Mouse (Mus musculus) stomach, embryonic 14.5 days (tissue): ENCODE data around the gene Npm1. TPM values are rescaled to one million over a fixed set of nuclear protein-coding genes. Genes with fewer than 3 reads are reported as not detected.

Source experiments
- ATAC-seq: fragments of 200-750 bp; cut with Nextera tagmentation; 2 replicates; pipeline ENCODE4 v1.8.0; 2017; ENCODE audit warnings: low read depth, moderate TSS enrichment; ENCODE audit not compliant: insufficient number of reproducible peaks, insufficient read depth, low FRiP score
- H3K27ac ChIP-seq: fragments of 300-500 bp; sonication (generic); 2 replicates; pipeline ENCODE4 v1.5.1; 2014; ENCODE audit warnings: mild to moderate bottlenecking, low read length, moderate library complexity, mixed read lengths
- H3K27me3 ChIP-seq: fragments of 300-500 bp; sonication (generic); 2 replicates; pipeline ENCODE4 v1.6.1; 2014; ENCODE audit warnings: low read length, control low read depth, mixed read lengths; ENCODE audit not compliant: control insufficient read depth, insufficient read depth
- H3K36me3 ChIP-seq: fragments of 300-500 bp; sonication (generic); 2 replicates; pipeline ENCODE4 v1.6.1; 2014; ENCODE audit warnings: mild to moderate bottlenecking, control low read depth, low read length, moderate library complexity, mixed read lengths; ENCODE audit not compliant: control insufficient read depth, insufficient read depth
- H3K4me1 ChIP-seq: fragments of 300-500 bp; sonication (generic); 2 replicates; pipeline ENCODE4 v1.6.1; 2014; ENCODE audit warnings: low read length, control low read depth, mixed read lengths; ENCODE audit not compliant: control insufficient read depth, insufficient read depth
- H3K4me2 ChIP-seq: fragments of 300-500 bp; sonication (generic); replicated peaks from 2 replicates; pipeline ENCODE4 v1.6.1; 2014; ENCODE audit warnings: low read depth, low read length, control low read depth
- H3K4me3 ChIP-seq: fragments of 300-500 bp; sonication (generic); 2 replicates; pipeline ENCODE4 v1.5.1; 2014; ENCODE audit warnings: low read depth, low read length, control low read depth
- H3K9ac ChIP-seq: fragments of 300-500 bp; sonication (generic); replicated peaks from 2 replicates; pipeline ENCODE4 v1.6.1; 2014; ENCODE audit warnings: low read depth, mild to moderate bottlenecking, control low read depth, low read length, moderate library complexity, mixed read lengths
- H3K9me3 ChIP-seq: fragments of 300-500 bp; sonication (generic); 2 replicates; pipeline ENCODE4 v1.6.1; 2016; ENCODE audit warnings: low read depth, low read length, control low read depth; ENCODE audit not compliant: control insufficient read depth
- WGBS: fragments of 180-500 bp; shearing (Covaris S2); extraction: QIAGEN DNeasy Blood & Tissue Kit; methylation state at CpG from one replicate; pipeline ENCODE4 v1.1.7; 2014; 5-methylcytosine and 5-hydroxymethylcytosine counted together
- polyA plus RNA-seq: library from polyadenylated mRNA; unstranded; fragments of >200 nt; fragmentation: Nextera tagmentation; extraction: Ambion mirVana; gene quantifications from 2 replicates; pipeline ENCODE4 v1.2.1, GENCODE M21; 2014

Npm1 gene
- polyA plus RNA-seq, 1 experiment from 2014 or later, result 1,101 TPM

DNA sequence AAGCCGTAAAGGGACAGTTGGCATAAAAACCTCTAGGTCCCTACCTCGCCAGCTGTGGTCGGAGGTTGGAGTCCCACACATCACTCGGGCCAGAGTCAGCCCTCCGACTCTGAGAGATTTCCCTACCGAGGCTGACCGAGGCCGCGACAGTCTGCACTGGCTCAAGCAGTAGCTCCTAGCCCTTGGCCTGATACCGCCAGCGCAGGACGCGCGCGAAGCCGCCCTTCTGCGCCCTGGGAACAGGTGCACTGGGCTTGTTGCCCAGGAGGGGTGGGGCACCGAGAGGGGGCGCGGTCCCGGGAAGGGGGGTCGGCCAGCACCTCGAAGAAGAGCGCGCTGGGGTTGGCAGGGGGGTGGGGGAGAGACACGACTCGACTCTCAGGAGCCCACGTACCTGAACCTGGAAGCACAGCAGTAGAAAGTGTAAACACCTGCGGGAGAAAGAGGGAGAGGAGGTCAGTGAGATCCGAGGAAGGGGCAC is 16.3 kb downstream of the Npm1 start:
- Histone ChIP-seq H3K27ac (no peak overlapping the region), H3K9ac (peak overlapping the region; percentile 28; the same call in 1 of the 2 replicates), H3K4me2 (peak overlapping the region; percentile 92), H3K4me3 (peak overlapping the region; percentile 50), H3K9me3 (no peaks in the 10 kb centered on the region), H3K4me1 (peaks cover 12% of the 10 kb centered on the region; the same call in 1 of the 2 replicates), H3K27me3 (0 out of 2 replicates have a peak, but pooled peaks cover 3% of the 10 kb centered on the region), H3K36me3 (peaks cover 21% of the 10 kb centered on the region)
- WGBS, result 2% methylated on average over 30 of the region's 30 CpGs
- ATAC-seq, result no peak; the same call in 1 of the 2 replicates

DNA sequence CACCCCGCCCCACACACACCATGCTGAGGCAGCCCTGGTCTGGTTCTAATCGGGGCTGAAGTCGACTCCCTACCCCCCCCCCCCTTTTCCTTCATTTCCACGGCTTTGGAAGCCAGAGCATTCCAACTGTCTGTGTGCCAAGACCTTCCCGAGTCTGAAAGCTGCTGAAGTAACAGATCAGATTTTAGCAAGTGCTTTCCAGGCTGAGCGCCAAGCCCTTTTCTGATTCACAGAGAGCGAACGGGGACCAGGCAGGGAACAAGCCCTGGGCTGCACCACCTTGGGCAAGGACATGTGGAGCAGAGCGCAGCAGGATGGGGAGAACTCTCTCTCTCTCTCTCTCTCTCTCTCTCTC is 16.9 kb downstream of the Npm1 start:
- H3K27ac ChIP-seq, result no peak overlapping the region
- H3K36me3 ChIP-seq, result peaks cover 16% of the 10 kb centered on the region
- H3K27me3 ChIP-seq, result 0 out of 2 replicates have a peak, but pooled peaks cover 3% of the 10 kb centered on the region
- H3K9ac ChIP-seq, result no peak overlapping the region
- ATAC-seq, result 0 out of 2 replicates have a peak, but pooled peaks have one; percentile 12
- H3K9me3 ChIP-seq, result no peaks in the 10 kb centered on the region
- H3K4me2 ChIP-seq, result peak overlapping the region; percentile 92; the same call in 1 of the 2 replicates
- H3K4me1 ChIP-seq, result peaks cover 12% of the 10 kb centered on the region; the same call in 1 of the 2 replicates
- no peak overlapping the region for H3K4me3 ChIP-seq
- WGBS, result 3% methylated on average over 9 of the region's 9 CpGs

DNA sequence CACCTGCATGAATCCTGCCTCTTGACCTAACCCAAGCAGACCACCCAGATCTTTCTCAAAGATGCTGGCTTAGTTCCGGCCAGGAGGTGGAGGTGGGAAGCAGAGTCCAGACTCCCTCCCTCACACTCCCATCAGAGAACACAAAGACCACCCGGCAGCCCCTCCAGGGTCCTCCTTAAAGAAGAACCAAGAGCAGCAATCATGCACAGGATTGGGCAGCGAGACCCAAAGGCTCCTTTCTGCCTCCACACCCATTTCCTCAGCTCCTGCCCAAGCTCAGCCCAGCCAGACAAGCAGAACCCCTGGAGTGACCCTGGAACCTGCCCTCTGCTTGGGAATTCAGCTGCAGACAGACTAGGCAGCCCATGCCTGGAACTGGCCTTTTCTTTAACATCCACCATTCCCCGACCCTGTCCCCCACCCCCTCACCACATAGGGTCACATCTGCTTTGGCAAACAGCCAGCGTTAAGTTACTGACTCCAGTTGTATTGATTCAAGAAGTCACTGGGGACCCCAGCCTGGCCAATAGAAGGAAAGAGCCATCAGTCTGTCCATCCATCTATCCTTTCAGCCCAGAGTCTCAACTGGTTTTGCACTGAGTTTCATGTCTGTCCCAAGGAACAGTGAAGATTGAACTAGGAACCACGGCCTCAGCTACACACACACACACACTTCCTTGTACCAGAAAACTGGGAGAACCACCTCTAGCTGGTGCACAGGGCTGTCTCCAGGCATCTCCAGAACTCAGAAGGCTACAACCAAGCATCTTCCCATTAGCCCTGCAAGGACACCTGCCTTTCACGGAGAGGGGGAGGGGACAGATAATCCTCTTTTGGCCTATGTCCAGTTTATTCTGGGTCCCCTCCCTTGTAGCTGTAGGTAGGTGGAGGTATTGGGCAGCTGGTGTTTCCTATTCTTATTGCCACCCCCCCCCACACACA is 17.5 kb downstream of the Npm1 start:
- Histone ChIP-seq H3K9me3 (no peaks in the 10 kb centered on the region), H3K27ac (no peak overlapping the region), H3K27me3 (0 out of 2 replicates have a peak, but pooled peaks cover 3% of the 10 kb centered on the region), H3K4me2 (no peak overlapping the region; the same call in 1 of the 2 replicates), H3K4me3 (no peak overlapping the region), H3K9ac (no peak overlapping the region), H3K4me1 (peaks cover 12% of the 10 kb centered on the region; the same call in 1 of the 2 replicates), H3K36me3 (peaks cover 9% of the 10 kb centered on the region)
- no peak for ATAC-seq
- 27% methylated on average over 7 of the region's 7 CpGs for WGBS

DNA sequence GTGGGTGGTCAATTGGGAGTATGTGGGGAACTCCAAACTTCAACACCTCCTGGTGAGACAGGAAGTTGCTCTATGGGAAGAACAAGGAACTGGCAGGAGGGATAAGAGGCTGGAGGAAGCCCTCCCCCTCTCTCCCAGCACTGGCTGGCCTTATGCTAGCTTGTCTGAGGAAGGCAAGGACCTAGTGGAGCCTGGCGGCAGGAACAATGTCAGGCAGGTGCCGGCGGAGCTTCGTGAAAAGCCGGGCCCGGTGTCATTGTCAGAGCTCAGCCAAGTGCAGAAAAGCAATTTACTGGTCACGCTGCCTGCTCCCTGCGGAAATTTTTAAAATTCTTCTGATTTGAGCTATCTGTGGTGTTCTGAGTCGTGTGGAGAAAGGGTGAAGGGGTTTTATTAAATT is 19.1 kb downstream of the Npm1 start:
- Histone ChIP-seq H3K27me3 (0 out of 2 replicates have a peak, but pooled peaks cover 3% of the 10 kb centered on the region), H3K4me2 (no peak overlapping the region), H3K4me3 (no peak overlapping the region), H3K4me1 (peaks cover 12% of the 10 kb centered on the region; the same call in 1 of the 2 replicates), H3K36me3 (no peaks in the 10 kb centered on the region), H3K9me3 (no peaks in the 10 kb centered on the region), H3K27ac (no peak overlapping the region), H3K9ac (no peak overlapping the region)
- ATAC-seq, result no peak
- WGBS, result 34% methylated on average over 9 of the region's 9 CpGs

DNA sequence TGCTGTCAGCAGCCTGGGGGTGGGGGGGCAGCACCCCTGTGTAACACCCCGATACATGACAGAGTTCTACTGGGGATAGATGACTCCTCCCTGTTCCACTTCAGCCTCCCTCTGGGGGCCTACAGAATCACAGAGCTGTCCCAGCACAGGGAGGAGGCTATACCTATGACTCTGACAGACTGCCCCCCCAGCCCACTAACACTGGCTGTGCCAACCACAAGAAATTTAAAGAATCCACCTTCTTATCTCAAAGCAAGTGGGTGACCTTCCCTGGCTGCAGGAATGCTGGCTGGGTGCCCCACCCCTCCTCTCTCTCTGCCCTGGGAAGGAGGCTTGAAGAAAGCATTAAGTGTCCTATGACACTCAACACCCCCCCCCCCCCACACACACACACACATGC is 20.2 kb downstream of the Npm1 start:
- Histone ChIP-seq H3K36me3 (no peaks in the 10 kb centered on the region), H3K4me2 (no peak overlapping the region), H3K4me1 (peaks cover 12% of the 10 kb centered on the region; the same call in 1 of the 2 replicates), H3K27me3 (0 out of 2 replicates have a peak, but pooled peaks cover 3% of the 10 kb centered on the region), H3K4me3 (no peak overlapping the region), H3K9ac (no peak overlapping the region), H3K27ac (no peak overlapping the region), H3K9me3 (no peaks in the 10 kb centered on the region)
- ATAC-seq, result no peak
- 69% methylated on average over 1 of the region's 1 CpGs for WGBS

DNA sequence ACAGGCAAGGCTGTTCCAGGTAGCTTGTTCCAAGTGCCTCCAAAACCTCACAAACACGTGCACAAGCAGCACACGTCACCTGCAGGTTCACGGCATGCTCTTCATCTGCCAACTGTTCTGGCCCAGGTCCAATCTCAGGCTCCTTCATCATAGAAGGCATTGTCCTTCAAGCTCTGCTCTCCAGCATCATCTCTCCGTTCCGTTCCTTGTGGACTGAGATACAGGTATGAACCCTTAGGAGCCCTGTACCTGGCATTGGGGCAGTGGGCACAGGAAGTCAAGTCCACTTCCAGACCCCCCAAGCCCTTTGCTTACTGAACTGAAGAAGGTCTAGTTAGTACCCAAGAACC is 22.9 kb downstream of the Npm1 start:
- Histone ChIP-seq H3K27me3 (0 out of 2 replicates have a peak, but pooled peaks cover 3% of the 10 kb centered on the region), H3K36me3 (no peaks in the 10 kb centered on the region), H3K9ac (no peak overlapping the region), H3K9me3 (no peaks in the 10 kb centered on the region), H3K27ac (no peak overlapping the region), H3K4me1 (0 out of 2 replicates have a peak, but pooled peaks cover 6% of the 10 kb centered on the region), H3K4me2 (no peak overlapping the region), H3K4me3 (no peak overlapping the region)
- no peak for ATAC-seq
- 87% methylated on average over 5 of the region's 5 CpGs for WGBS

DNA sequence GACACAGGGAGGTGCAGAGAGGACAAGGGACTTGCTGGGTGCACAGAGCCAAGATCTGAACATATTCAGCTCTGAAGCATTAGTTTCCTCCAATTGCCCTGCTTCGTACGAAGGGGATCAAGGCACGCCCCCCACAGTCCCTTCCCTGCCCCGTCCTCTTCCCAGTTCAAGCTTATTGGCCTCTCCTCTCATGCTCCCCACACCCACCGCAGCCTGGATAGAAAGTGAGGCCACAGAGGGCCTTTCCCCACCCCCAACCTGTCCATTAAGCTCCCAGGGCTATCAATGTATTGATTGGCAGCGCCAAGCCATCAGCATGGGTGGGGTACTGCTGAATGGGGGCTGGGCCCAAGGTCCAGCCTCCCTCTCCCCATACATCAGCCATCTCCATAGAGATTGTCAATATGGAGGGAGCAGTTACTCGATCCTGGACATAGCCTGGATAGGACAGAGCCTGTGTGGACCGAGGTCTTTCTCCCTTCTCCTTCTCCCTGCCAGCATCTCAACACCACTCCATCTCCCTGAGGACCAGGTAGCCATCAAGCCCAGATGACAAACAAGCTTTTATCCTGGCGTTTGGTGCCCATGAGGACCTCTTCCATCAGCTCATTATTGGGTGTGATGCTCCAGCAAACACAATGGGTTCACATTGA is 23.4 kb downstream of the Npm1 start:
- Histone ChIP-seq H3K4me2 (no peak overlapping the region), H3K27ac (no peak overlapping the region), H3K4me1 (0 out of 2 replicates have a peak, but pooled peaks cover 5% of the 10 kb centered on the region), H3K9me3 (no peaks in the 10 kb centered on the region), H3K9ac (no peak overlapping the region), H3K36me3 (no peaks in the 10 kb centered on the region), H3K4me3 (no peak overlapping the region), H3K27me3 (0 out of 2 replicates have a peak, but pooled peaks cover 3% of the 10 kb centered on the region)
- WGBS, result 75% methylated on average over 9 of the region's 9 CpGs
- no peak for ATAC-seq

DNA sequence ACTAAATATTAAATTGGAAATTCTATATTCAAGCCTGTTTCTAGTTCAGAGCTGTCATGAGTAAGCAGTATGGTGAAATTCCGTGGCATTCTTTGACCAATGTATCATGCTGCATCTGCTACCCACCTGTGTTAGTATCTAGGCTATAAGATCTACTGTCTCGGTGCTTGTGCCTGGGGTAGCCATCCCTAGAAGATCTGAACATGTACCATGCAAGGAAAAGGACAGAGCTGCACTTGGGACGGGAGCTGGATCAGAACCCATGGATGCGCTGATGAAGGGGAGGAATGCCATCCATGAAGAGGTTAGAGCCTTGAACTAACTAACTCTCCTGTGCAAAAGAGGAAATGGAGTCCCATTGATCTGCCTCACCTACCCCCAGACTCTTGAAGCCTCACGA is 24.3 kb downstream of the Npm1 start:
- no peak overlapping the region for H3K9ac ChIP-seq
- H3K27ac ChIP-seq, result no peak overlapping the region
- ATAC-seq, result no peak
- no peak overlapping the region for H3K4me3 ChIP-seq
- no peaks in the 10 kb centered on the region for H3K36me3 ChIP-seq
- H3K4me1 ChIP-seq, result no peaks in the 10 kb centered on the region
- no peaks in the 10 kb centered on the region for H3K9me3 ChIP-seq
- no peaks in the 10 kb centered on the region for H3K27me3 ChIP-seq
- no peak overlapping the region for H3K4me2 ChIP-seq
- whole genome bisulfite sequencing, result 92% methylated on average over 5 of the region's 5 CpGs
